Mouse (Mus musculus): ENCODE measurements at regions not wholly inside any gene's neighbourhood (a gene's known extent, or its start where the extent isn't known, plus 50 kb on each side); places are given as distances from the start of the nearest gene placed in this dataset.

- TF ChIP-seq CTCF (IDR thresholded peaks at IDR 0.05; ENCODE audit: low read depth, low read length): no peak
- TF ChIP-seq POLR2A (IDR thresholded peaks at IDR 0.05; ENCODE audit: borderline replicate concordance, low read depth, low read length): no peak
These were observed 64.7 kb upstream of the Rgma start for GRCm38 (mm10) chr7:73310581-73311136.
